Mouse (Mus musculus): ENCODE results near the gene Cdt1. TPM values are rescaled to one million over a fixed set of nuclear protein-coding genes. Genes with fewer than 3 reads are reported as not detected.

Gene Cdt1
- total RNA-seq, 2 experiments from 2014 or later: 2.7 to 3.2 TPM

GRCm38 (mm10) chr8:122548331-122548730 lies 19.5 kb upstream of the Cdt1 start:
- no peak for DNase-seq (ENCODE audit: low spot score)
- intact Hi-C loops (cut with DNase I): no loop called here

- DNase-seq (ENCODE audit: low spot score): no peak
- intact Hi-C loops (cut with DNase I): no loop called here
Measured at GRCm38 (mm10) chr8:122548891-122549439, 18.9 kb upstream of the Cdt1 start.

DNA sequence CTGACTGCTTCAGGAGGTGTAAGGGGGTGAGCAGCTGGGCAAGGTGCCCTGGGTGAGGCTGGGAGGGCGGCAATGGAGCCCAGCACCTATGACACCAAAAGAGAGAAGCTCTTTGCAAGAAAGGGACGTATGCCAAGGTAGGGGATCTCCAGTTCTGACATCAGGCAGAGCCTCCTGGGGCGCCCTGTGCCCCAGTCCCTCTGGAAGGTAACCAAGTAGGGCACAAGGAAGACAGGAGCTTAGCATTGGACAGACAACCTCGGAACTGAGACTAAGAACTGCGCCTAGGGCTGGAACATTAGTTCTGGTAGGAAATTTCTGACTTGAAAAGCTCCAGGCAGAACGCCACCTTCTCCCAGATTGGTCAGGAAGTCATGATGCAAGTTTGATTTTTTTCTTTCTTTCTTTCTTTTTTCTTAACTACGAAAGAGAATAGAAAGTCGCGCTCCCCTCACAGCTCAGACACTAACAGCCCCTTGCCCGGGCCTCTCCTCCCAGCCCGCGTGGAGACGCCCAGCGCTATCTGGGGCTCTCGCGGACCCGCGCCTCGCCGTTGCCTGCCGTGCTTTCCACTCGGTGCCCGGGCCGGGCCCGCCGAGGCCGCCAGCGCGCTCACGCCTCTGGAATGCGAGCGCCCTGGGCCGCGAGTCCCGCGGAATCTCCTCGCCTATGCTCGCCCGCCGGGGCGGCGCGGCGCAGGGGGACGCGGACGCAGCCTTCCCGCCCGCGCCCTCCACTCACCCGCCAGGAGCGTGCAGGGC lies 17.4 kb upstream of the Cdt1 start:
- intact Hi-C loops (cut with DNase I): no loop called here

GRCm38 (mm10) chr8:122550995-122551264 lies 16.9 kb upstream of the Cdt1 start:
- DNase-seq (ENCODE audit: low spot score): no peak
- intact Hi-C loops (cut with DNase I): loop anchor here (1.0 kb wide), 1 partner anchor 50 kb away; no protein-coding TSS in a partner anchor

More for the DNA sequence above, 17.4 kb upstream of the Cdt1 start:
- no peak for DNase-seq (ENCODE audit: low spot score)

DNA sequence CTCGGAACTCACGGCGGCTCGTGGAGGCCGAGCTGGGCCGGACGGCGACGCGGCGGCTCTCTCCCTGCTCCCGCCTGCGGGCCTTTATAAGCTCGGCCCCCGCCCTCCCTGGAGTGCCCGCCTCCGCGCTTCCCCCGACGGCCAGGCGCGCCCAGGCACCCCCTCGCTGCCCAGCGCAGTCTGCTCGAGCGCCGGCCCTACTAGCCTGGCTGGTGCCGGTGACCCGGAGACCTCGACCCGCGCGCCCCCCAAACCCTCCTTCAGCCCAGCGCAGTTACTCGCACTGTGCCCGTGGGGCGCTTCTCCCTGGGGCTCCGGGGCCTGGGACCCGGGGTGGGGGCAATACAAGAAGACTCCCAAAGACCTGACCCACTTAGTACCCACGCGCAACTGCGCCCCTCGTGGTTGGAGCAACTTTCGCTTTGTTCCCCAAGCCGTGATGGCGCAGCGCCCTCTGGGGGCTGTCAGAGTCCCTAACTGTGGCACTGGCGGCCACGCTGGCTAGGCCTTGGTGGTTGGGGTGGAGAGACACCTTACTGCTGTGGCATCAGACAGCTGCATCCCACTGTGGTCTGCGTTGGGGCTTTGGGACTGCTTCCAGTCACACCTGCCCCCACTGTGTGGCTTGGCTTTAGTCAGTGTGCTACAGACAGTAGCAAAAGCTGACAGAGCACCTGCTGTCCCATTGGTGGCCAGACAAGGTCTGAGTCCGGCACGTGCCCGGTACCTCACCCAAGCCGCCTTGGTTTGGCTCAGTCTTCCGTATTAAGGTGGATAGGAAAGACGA lies 16.4 kb upstream of the Cdt1 start, which contains the start of gene Piezo1:
TSS of gene Piezo1 (minus strand) at position 65 of the 787 bp plus-strand sequence.
- peak; percentile 89 for DNase-seq (ENCODE audit: low spot score)
- intact Hi-C loops (cut with DNase I): loop anchor here (1.0 kb wide), 1 partner anchor 50 kb away; no protein-coding TSS in a partner anchor

GRCm38 (mm10) chr8:122554786-122555185 lies 13.0 kb upstream of the Cdt1 start:
- intact Hi-C loops (cut with DNase I): no loop called here
- DNase-seq (ENCODE audit: low spot score): no peak

- intact Hi-C loops (cut with DNase I): no loop called here
- peak; percentile 61 for DNase-seq (ENCODE audit: low spot score)
Measured at GRCm38 (mm10) chr8:122556030-122557009, 11.5 kb upstream of the Cdt1 start.

GRCm38 (mm10) chr8:122557248-122558038 lies 10.4 kb upstream of the Cdt1 start:
- intact Hi-C loops (cut with DNase I): no loop called here
- no peak for DNase-seq (ENCODE audit: low spot score)

DNA sequence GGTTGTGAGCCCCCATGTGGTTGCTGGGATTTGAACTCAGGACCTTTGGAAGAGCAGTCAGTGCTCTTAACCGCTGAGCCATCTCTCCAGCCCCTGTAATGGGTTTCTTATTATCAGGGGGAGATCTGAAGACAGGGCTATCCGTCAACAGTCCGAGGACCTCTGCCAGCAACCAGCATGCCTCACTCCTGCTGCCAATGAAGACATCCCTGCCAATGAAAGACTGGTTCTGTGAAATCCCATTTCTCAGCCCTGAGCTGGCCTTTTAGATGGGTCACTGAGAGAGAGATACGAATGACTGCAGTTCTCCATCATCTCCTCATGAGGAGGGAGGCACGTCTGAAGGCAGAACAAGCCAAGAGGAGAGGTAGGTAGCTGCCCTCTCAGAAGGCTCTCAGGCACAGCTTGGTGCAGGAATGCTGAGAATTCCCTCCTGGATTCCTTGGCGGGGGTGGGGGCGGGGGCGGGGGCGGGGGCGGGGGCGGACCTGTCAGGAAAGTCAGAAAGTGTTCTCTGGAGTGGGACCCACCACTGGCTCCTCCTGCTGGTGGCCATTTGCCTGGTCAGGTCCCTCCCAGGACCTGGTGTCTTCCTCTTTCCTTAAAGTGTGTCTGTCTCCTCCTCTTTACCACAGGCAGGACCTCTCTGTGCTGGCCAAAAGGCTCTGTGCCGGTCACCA lies 9.0 kb upstream of the Cdt1 start:
- intact Hi-C loops (cut with DNase I): no loop called here
- no peak for DNase-seq (ENCODE audit: low spot score)

- no peak for DNase-seq (ENCODE audit: low spot score)
- intact Hi-C loops (cut with DNase I): no loop called here
Measured at GRCm38 (mm10) chr8:122561199-122561598, 6.6 kb upstream of the Cdt1 start.

- intact Hi-C loops (cut with DNase I): no loop called here
- DNase-seq (ENCODE audit: low spot score): no peak
Measured at GRCm38 (mm10) chr8:122564363-122565352, 3.2 kb upstream of the Cdt1 start.

DNA sequence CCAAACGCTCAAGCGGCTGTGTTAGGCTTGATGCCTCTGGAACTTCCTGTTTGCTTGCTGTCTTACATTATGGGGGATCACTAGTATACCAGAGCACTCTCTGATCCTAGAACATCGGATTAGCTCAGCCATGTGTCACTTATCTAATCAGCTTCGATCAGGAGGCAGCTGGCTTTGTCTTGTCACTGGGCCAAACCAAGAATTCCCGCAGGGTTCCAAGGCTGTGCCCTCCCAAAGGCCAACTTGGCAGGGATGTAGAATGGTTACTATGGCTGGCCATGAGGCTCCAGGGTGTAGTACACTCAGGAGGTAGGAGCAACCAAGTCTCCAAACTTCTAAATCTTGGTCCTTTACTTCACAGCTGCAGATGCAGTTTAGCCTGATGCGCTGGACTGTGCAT lies 1.0 kb upstream of the Cdt1 start:
- no peak for DNase-seq (ENCODE audit: low spot score)
- intact Hi-C loops (cut with DNase I): no loop called here

DNA sequence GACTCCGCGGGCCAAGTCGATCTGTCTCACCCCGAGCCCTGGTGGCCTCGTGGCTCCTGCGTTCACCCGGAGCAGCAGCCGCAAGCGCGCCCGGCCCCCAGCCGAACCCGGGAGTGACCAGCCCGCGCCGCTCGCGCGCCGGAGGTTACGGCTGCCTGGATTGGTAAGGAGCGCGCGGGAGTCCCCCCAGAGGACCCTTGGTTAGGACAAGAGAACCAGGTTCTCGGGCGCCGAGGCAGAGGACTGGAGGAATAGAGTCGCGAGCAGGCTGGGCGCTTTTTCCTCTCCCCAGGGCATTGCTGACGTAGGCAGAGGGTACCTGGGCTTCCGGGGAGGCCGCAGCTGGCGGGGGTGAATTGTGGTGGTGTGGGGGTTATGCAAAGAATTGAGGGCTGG lies 292 bp downstream of the Cdt1 start:
- intact Hi-C loops (cut with DNase I): no loop called here
- no peak for DNase-seq (ENCODE audit: low spot score)

- intact Hi-C loops (cut with DNase I): no loop called here
- DNase-seq (ENCODE audit: low spot score): no peak
Measured at GRCm38 (mm10) chr8:122568881-122569309, 1.1 kb downstream of the Cdt1 start.

- intact Hi-C loops (cut with DNase I): no loop called here
Measured at GRCm38 (mm10) chr8:122569329-122569728, 1.5 kb downstream of the Cdt1 start.

DNA sequence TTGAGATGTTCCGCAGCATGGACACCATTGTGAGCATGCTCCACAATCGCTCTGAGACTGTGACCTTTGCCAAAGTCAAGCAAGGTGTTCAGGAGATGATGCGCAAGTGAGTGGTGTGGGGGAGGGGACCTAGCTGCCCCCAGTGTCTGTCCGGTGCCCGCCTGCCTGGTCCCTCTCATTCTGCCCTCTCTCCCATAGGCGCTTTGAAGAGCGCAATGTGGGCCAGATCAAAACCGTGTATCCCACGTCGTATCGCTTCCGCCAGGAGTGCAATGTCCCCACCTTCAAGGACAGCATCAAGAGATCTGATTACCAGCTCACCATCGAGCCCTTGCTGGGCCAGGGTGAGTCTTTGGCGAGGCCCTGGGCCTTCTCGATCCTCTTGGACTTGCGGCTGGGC lies 2.2 kb downstream of the Cdt1 start:
- no peak for DNase-seq (ENCODE audit: low spot score)
- intact Hi-C loops (cut with DNase I): no loop called here

More at GRCm38 (mm10) chr8:122569329-122569728, 1.5 kb downstream of the Cdt1 start:
- no peak for DNase-seq (ENCODE audit: low spot score)

DNA sequence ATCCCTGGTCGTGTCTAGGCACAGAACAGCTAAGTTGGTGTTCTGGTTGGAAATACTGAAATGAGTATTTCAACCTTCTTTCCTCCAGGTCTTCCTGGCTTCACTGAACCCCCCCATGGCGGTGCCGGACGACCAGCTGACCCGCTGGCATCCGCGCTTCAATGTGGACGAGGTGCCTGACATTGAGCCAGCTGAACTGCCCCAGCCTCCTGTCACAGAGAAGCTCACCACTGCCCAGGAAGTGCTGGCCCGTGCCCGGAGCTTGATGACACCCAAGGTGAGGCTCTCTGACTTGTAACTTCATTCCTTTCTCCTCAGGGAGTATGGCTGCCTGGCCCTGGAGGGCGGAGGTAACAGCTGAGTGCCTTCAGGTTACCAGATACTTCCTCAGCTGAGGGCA lies 3.3 kb downstream of the Cdt1 start:
- intact Hi-C loops (cut with DNase I): no loop called here
- DNase-seq (ENCODE audit: low spot score): no peak

All from heart, postnatal 25 days (tissue).